Mouse (Mus musculus) liver, embryonic 15.5 days (tissue): ENCODE results near the gene Glcci1. TPM values are rescaled to one million over a fixed set of nuclear protein-coding genes. Genes with fewer than 3 reads are reported as not detected.

Experiments used
- ATAC-seq: fragments of 200-750 bp; cut with Nextera tagmentation; 2 replicates; pipeline ENCODE4 v1.8.0; 2017; ENCODE audit warnings: moderate number of reproducible peaks, mild to moderate bottlenecking, moderate library complexity; ENCODE audit not compliant: insufficient read depth
- H3K27ac ChIP-seq: fragments of 300-500 bp; sonication (generic); replicated peaks from 2 replicates; pipeline ENCODE4 v1.5.1; 2015; ENCODE audit warnings: mild to moderate bottlenecking, inconsistent platforms
- H3K27me3 ChIP-seq: fragments of 300-500 bp; sonication (generic); 2 replicates; pipeline ENCODE4 v1.6.1; 2015; ENCODE audit warnings: mild to moderate bottlenecking, inconsistent platforms
- H3K36me3 ChIP-seq: fragments of 300-500 bp; sonication (generic); replicated peaks from 2 replicates; pipeline ENCODE4 v1.6.1; 2015; ENCODE audit warnings: moderate library complexity, mild to moderate bottlenecking, inconsistent platforms
- H3K4me1 ChIP-seq: fragments of 300-500 bp; sonication (generic); replicated peaks from 2 replicates; pipeline ENCODE4 v1.6.1; 2015; ENCODE audit warnings: inconsistent platforms
- H3K4me2 ChIP-seq: fragments of 300-500 bp; sonication (generic); 2 replicates; pipeline ENCODE4 v1.6.1; 2015; ENCODE audit warnings: moderate library complexity, mild to moderate bottlenecking, inconsistent platforms
- H3K4me3 ChIP-seq: fragments of 300-500 bp; sonication (generic); replicated peaks from 2 replicates; pipeline ENCODE4 v1.5.1; 2015; ENCODE audit warnings: mild to moderate bottlenecking, inconsistent platforms
- H3K9ac ChIP-seq: fragments of 300-500 bp; sonication (generic); 2 replicates; pipeline ENCODE4 v1.6.1; 2015; ENCODE audit warnings: moderate library complexity, mild to moderate bottlenecking, inconsistent platforms
- H3K9me3 ChIP-seq: fragments of 300-500 bp; sonication (generic); replicated peaks from 2 replicates; pipeline ENCODE4 v1.6.1; 2016; ENCODE audit warnings: inconsistent platforms
- WGBS: fragments of 180-500 bp; shearing (Covaris S2); methylation state at CpG from one replicate; pipeline ENCODE4 v1.1.7; 2015; ENCODE audit warnings: mixed read lengths; ENCODE audit not compliant: insufficient replicate concordance; 5-methylcytosine and 5-hydroxymethylcytosine counted together
- polyA plus RNA-seq: library from polyadenylated mRNA; unstranded; fragments of >200 nt; fragmentation: Nextera tagmentation; extraction: Ambion mirVana; gene quantifications from 2 replicates; pipeline ENCODE4 v1.2.1, GENCODE M21; 2015

Glcci1 gene
- polyA plus RNA-seq, 1 experiment from 2014 or later = 1.1 TPM

DNA sequence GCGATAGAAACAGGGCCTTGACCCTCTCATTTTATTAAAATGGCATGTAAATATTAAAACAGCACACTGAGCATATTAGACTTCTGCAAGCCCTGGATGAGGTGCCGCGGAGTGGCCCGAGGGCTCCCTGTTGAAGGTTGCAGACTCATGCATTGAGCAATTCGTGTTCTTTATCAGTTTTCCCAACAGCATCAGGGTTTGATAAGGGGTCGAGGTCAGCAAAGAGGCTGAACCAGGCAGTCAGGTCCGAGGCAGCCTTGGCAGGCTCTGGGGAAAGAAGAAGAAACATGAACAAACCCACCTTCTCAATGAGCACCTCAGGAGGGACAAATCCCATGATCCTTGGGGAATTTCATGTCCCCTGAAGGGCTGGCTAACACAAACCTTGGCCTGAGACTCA is 121.1 kb downstream of the Glcci1 start:
- WGBS = 33% methylated on average over 7 of the region's 7 CpGs
- no peaks in the 10 kb centered on the region for H3K36me3 ChIP-seq
- no peak for ATAC-seq

DNA sequence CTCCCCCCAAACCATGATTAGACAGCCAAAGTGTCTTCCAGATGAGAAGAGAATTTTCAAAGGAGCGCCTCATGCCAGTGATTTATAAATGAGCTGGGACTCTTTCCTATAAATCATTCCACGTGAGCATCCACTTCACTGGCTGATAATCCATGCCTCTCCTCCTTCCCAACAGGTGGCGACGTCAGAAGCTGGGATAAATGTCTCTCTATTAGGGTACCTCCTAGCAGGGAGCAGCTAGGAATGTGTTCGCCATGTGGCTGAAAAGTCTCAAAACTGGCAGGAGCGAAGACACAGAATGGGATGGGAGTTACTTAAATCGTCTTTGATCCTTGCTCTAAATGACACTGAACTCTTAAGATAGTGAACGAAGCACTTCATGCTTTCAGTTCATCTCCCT is 122.0 kb downstream of the Glcci1 start:
- no peaks in the 10 kb centered on the region for H3K27me3 ChIP-seq
- WGBS = 75% methylated on average over 8 of the region's 8 CpGs
- no peak for ATAC-seq
- no peaks in the 10 kb centered on the region for H3K9me3 ChIP-seq
- peaks cover 6% of the 10 kb centered on the region; the same call in 1 of the 2 replicates for H3K4me1 ChIP-seq
- no peak overlapping the region for H3K27ac ChIP-seq
- H3K9ac ChIP-seq = no peak overlapping the region
- no peak overlapping the region for H3K4me2 ChIP-seq
- no peak overlapping the region for H3K4me3 ChIP-seq
- no peaks in the 10 kb centered on the region for H3K36me3 ChIP-seq

More for the DNA sequence above, 121.1 kb downstream of the Glcci1 start:
- no peak overlapping the region for H3K27ac ChIP-seq
- H3K27me3 ChIP-seq = no peaks in the 10 kb centered on the region
- no peaks in the 10 kb centered on the region for H3K9me3 ChIP-seq
- no peak overlapping the region for H3K4me2 ChIP-seq
- H3K4me3 ChIP-seq = no peak overlapping the region
- H3K9ac ChIP-seq = no peak overlapping the region
- peaks cover 6% of the 10 kb centered on the region; the same call in 1 of the 2 replicates for H3K4me1 ChIP-seq

DNA sequence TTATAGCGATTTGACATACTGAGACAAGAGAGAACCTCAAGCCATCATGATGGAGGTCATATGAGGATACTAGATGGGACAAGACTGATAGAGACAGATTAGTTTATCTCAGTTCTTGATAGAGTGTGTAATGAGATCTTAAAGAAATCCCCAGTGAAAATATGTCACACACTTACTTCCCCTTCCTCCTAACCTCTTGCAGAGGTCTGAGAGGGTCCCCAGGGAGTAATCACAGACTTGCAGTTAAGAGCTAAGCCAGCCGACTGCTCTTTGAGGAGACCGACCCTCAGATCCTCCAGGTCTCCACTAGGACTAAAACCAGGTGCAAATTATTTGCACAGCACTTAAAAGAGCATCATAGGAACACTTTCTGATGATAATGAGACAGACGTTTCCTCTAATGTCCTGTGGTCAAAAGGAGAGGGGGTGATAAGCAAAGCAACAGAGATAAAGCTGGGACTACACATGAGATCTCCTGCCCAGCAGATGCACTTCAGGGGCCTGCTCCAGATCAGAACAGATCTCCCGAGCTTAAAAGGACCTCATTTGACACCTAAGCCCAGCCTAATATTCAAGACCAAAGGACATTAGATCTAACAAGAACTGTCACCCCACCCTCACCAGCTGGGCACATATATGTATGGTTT is 122.7 kb downstream of the Glcci1 start:
- ATAC-seq = no peak
- H3K4me3 ChIP-seq = no peak overlapping the region
- 25% methylated on average over 5 of the region's 5 CpGs for WGBS
- H3K27me3 ChIP-seq = no peaks in the 10 kb centered on the region
- no peak overlapping the region for H3K4me2 ChIP-seq
- H3K36me3 ChIP-seq = no peaks in the 10 kb centered on the region
- peaks cover 6% of the 10 kb centered on the region; the same call in 1 of the 2 replicates for H3K4me1 ChIP-seq
- no peak overlapping the region for H3K27ac ChIP-seq
- no peak overlapping the region for H3K9ac ChIP-seq
- H3K9me3 ChIP-seq = no peaks in the 10 kb centered on the region

DNA sequence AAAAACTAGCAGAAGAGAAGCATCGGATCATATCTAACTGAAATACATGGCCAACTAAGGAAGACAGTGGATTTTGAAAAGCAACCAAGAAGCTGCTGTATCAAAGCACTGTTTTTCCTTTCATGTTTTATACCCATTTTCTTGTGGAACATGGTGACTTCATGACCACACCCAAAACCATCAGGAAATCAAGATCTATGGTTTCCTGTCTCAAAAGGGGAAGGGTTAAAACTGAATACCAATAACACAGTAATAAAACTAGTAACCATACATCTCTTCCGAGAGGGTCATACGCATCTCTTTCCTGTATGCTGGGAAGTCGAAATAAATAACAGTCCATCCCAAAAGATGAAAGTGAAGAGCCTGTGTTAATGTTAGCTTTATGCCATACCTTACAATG is 123.3 kb downstream of the Glcci1 start:
- Histone ChIP-seq H3K4me2 (no peak overlapping the region), H3K27ac (no peak overlapping the region), H3K36me3 (no peaks in the 10 kb centered on the region), H3K9me3 (no peaks in the 10 kb centered on the region), H3K4me1 (peaks cover 6% of the 10 kb centered on the region; the same call in 1 of the 2 replicates), H3K27me3 (no peaks in the 10 kb centered on the region), H3K4me3 (no peak overlapping the region), H3K9ac (no peak overlapping the region)
- 55% methylated on average over 4 of the region's 4 CpGs for WGBS
- ATAC-seq = no peak

- no peak overlapping the region for H3K9ac ChIP-seq
- no peak overlapping the region for H3K4me3 ChIP-seq
- no peak overlapping the region for H3K27ac ChIP-seq
- no peak overlapping the region for H3K4me2 ChIP-seq
- ATAC-seq = no peak
- no peaks in the 10 kb centered on the region for H3K36me3 ChIP-seq
- WGBS = 63% methylated on average over 4 of the region's 4 CpGs
- H3K4me1 ChIP-seq = no peaks in the 10 kb centered on the region
- H3K27me3 ChIP-seq = no peaks in the 10 kb centered on the region
- no peaks in the 10 kb centered on the region for H3K9me3 ChIP-seq
Observed at GRCm38 (mm10) chr6:8638122-8638521, 128.7 kb downstream of the Glcci1 start.

- no peak for ATAC-seq
- Histone ChIP-seq H3K4me1 (no peaks in the 10 kb centered on the region), H3K27me3 (no peaks in the 10 kb centered on the region), H3K9me3 (no peaks in the 10 kb centered on the region), H3K4me2 (no peak overlapping the region), H3K36me3 (no peaks in the 10 kb centered on the region), H3K27ac (no peak overlapping the region), H3K9ac (no peak overlapping the region), H3K4me3 (no peak overlapping the region)
- 51% methylated on average over 4 of the region's 4 CpGs for WGBS
Observed at GRCm38 (mm10) chr6:8638899-8639298, 129.5 kb downstream of the Glcci1 start.

- Histone ChIP-seq H3K27me3 (no peaks in the 10 kb centered on the region), H3K9ac (no peak overlapping the region), H3K27ac (no peak overlapping the region), H3K36me3 (no peaks in the 10 kb centered on the region), H3K4me3 (no peak overlapping the region), H3K9me3 (no peaks in the 10 kb centered on the region), H3K4me1 (no peaks in the 10 kb centered on the region), H3K4me2 (no peak overlapping the region)
- no peak for ATAC-seq
- 39% methylated on average over 2 of the region's 2 CpGs for WGBS
Observed at GRCm38 (mm10) chr6:8639526-8639925, 130.1 kb downstream of the Glcci1 start.

DNA sequence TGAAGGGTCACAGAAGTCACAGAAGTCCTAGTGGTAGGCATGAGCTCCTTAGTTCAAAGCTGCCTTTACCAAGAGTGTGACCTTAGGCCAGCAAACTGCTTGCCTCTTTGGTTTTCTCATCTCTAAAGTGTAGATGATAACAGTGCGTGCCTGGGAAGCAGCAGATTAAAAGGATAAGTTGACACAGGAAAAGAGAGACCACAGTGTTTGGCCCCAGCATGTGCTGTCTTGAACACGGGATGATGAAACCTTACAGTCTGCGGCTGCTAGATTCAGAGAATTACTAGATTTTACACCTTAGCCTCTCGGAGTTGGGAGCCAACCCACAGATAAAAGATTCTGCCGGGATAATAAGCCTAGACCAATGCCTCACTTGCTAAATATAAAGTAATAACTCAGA is 131.5 kb downstream of the Glcci1 start:
- H3K27ac ChIP-seq = no peak overlapping the region
- no peaks in the 10 kb centered on the region for H3K27me3 ChIP-seq
- 36% methylated on average over 5 of the region's 5 CpGs for WGBS
- no peak for ATAC-seq
- H3K4me3 ChIP-seq = no peak overlapping the region
- H3K4me2 ChIP-seq = no peak overlapping the region
- no peaks in the 10 kb centered on the region for H3K9me3 ChIP-seq
- no peaks in the 10 kb centered on the region for H3K36me3 ChIP-seq
- H3K9ac ChIP-seq = no peak overlapping the region
- H3K4me1 ChIP-seq = no peaks in the 10 kb centered on the region

DNA sequence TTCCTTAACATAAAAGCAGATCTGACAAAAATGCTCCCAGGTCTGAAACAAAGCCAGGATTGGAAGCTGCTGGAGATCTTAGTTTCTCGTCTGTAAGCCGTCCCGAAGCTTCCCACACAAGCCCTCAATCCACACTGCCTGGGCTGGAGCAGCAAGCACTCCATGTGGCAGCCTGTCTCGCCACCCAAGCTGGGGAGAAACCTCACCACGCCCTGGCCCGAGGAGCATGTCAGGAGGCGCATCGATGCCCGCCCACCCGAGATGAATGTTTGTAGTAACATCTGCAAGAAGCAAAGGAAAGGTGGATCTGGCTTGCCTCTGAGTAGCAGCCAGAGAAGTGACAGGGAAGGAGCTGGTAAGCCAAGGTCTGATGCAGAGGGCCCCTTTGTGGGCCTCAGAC is 135.3 kb downstream of the Glcci1 start:
- Histone ChIP-seq H3K27ac (no peak overlapping the region), H3K4me3 (no peak overlapping the region)

GRCm38 (mm10) chr6:8645708-8646107 is 136.3 kb downstream of the Glcci1 start:
- Histone ChIP-seq H3K27me3 (no peaks in the 10 kb centered on the region), H3K4me1 (peaks cover 13% of the 10 kb centered on the region), H3K27ac (no peak overlapping the region), H3K4me3 (no peak overlapping the region), H3K4me2 (no peak overlapping the region), H3K9me3 (no peaks in the 10 kb centered on the region), H3K9ac (no peak overlapping the region), H3K36me3 (no peaks in the 10 kb centered on the region)
- ATAC-seq = no peak
- WGBS = 38% methylated on average over 2 of the region's 2 CpGs

More for the DNA sequence above, 135.3 kb downstream of the Glcci1 start:
- no peak overlapping the region for H3K9ac ChIP-seq
- no peak overlapping the region for H3K4me2 ChIP-seq
- no peaks in the 10 kb centered on the region for H3K27me3 ChIP-seq
- 65% methylated on average over 10 of the region's 10 CpGs for WGBS
- ATAC-seq = no peak
- H3K9me3 ChIP-seq = no peaks in the 10 kb centered on the region
- H3K4me1 ChIP-seq = peaks cover 13% of the 10 kb centered on the region
- no peaks in the 10 kb centered on the region for H3K36me3 ChIP-seq
